Mouse (Mus musculus) forebrain, postnatal 0 days (tissue): ENCODE measurements around the gene Atl2. TPM values are rescaled to one million over a fixed set of nuclear protein-coding genes. Genes with fewer than 3 reads are reported as not detected.

Experiments used
- ATAC-seq: fragments of 200-750 bp; cut with Nextera tagmentation; 2 replicates; pipeline ENCODE4 v1.8.0; 2017; ENCODE audit warnings: mild to moderate bottlenecking, moderate library complexity
- DNase-seq: peaks from one replicate; pipeline ENCODE4 v3.0.0-alpha.2; 2015
- H3K27ac ChIP-seq: fragments of 300-500 bp; sonication (generic); 2 replicates; pipeline ENCODE4 v1.5.1; 2014; ENCODE audit warnings: low read depth, mild to moderate bottlenecking, antibody characterized with exemption, low read length, moderate library complexity, mixed read lengths
- H3K27me3 ChIP-seq: fragments of 300-500 bp; sonication (generic); 2 replicates; pipeline ENCODE4 v1.6.1; 2014; ENCODE audit warnings: mild to moderate bottlenecking, low read length, mixed read lengths; ENCODE audit not compliant: insufficient read depth
- H3K36me3 ChIP-seq: fragments of 300-500 bp; sonication (generic); 2 replicates; pipeline ENCODE4 v1.6.1; 2014; ENCODE audit warnings: mild to moderate bottlenecking, moderate library complexity; ENCODE audit not compliant: insufficient read depth
- H3K4me1 ChIP-seq: fragments of 300-500 bp; sonication (generic); 2 replicates; pipeline ENCODE4 v1.6.1; 2014; ENCODE audit warnings: antibody characterized with exemption; ENCODE audit not compliant: insufficient read depth
- H3K4me2 ChIP-seq: fragments of 300-500 bp; sonication (generic); 2 replicates; pipeline ENCODE4 v1.6.1; 2014; ENCODE audit warnings: low read depth, mild to moderate bottlenecking, moderate library complexity
- H3K4me3 ChIP-seq: fragments of 300-500 bp; sonication (generic); 2 replicates; pipeline ENCODE4 v1.5.1; 2014; ENCODE audit warnings: low read depth, low read length, mixed read lengths
- H3K9ac ChIP-seq: fragments of 300-500 bp; sonication (generic); 2 replicates; pipeline ENCODE4 v1.6.1; 2014; ENCODE audit warnings: mild to moderate bottlenecking
- H3K9me3 ChIP-seq: fragments of 300-500 bp; sonication (generic); 2 replicates; pipeline ENCODE4 v1.6.1; 2016; ENCODE audit warnings: low read length
- CTCF ChIP-seq: sonication (generic); IDR thresholded peaks from 2 replicates; pipeline ENCODE4 v1.5.1; 2016; ENCODE audit warnings: antibody characterized with exemption, control low read depth, low read depth
- WGBS: fragments of 180-500 bp; shearing (Covaris S2); extraction: QIAGEN DNeasy Blood & Tissue Kit; methylation state at CpG from one replicate; pipeline ENCODE4 v1.1.7; 2014; 5-methylcytosine and 5-hydroxymethylcytosine counted together
- polyA plus RNA-seq: library from polyadenylated mRNA; unstranded; fragments of >200 nt; fragmentation: Nextera tagmentation; extraction: Ambion mirVana; gene quantifications from 2 replicates; pipeline ENCODE4 v1.2.1, GENCODE M21; 2015
- total RNA-seq: library from RNA; depleted of rRNA; stranded (reverse); fragments of >200 nt; gene quantifications from 2 replicates; pipeline ENCODE4 v1.2.3, GENCODE M21; 2014

Gene Atl2
- total and polyA plus RNA-seq, 2 experiments from 2014 or later: 27.2 to 34.1 TPM

- no peak overlapping the region for H3K9ac ChIP-seq
- no peak for DNase-seq
- 88% methylated on average over 2 of the region's 2 CpGs for WGBS
- H3K36me3 ChIP-seq: no peaks in the 10 kb centered on the region
- no peak for ATAC-seq
- no peaks in the 10 kb centered on the region for H3K4me1 ChIP-seq
- no peak overlapping the region for H3K27ac ChIP-seq
- H3K9me3 ChIP-seq: no peaks in the 10 kb centered on the region
- H3K4me2 ChIP-seq: no peak overlapping the region
- TF ChIP-seq CTCF: no peak
- no peaks in the 10 kb centered on the region for H3K27me3 ChIP-seq
- no peak overlapping the region for H3K4me3 ChIP-seq
Measured at GRCm38 (mm10) chr17:79927110-79927509, 31.2 kb upstream of the Atl2 start.

- H3K9me3 ChIP-seq: no peaks in the 10 kb centered on the region
- no peak for TF ChIP-seq CTCF
- ATAC-seq: no peak
- no peaks in the 10 kb centered on the region for H3K27me3 ChIP-seq
- H3K27ac ChIP-seq: no peak overlapping the region
- no peak for DNase-seq
- no peaks in the 10 kb centered on the region for H3K36me3 ChIP-seq
- no peak overlapping the region for H3K4me2 ChIP-seq
- no peaks in the 10 kb centered on the region for H3K4me1 ChIP-seq
- no peak overlapping the region for H3K9ac ChIP-seq
- WGBS: 79% methylated on average over 3 of the region's 3 CpGs
- H3K4me3 ChIP-seq: no peak overlapping the region
Measured at GRCm38 (mm10) chr17:79926486-79926885, 30.6 kb upstream of the Atl2 start.

- DNase-seq: no peak
- Histone ChIP-seq H3K36me3 (no peaks in the 10 kb centered on the region), H3K27ac (no peak overlapping the region), H3K4me2 (no peak overlapping the region), H3K4me3 (no peak overlapping the region), H3K9me3 (no peaks in the 10 kb centered on the region), H3K9ac (no peak overlapping the region), H3K27me3 (no peaks in the 10 kb centered on the region), H3K4me1 (no peaks in the 10 kb centered on the region)
- no peak for TF ChIP-seq CTCF
- WGBS: 94% methylated on average over 11 of the region's 11 CpGs
- ATAC-seq: no peak
Measured at GRCm38 (mm10) chr17:79925865-79926421, 30.0 kb upstream of the Atl2 start.

- Histone ChIP-seq H3K4me3 (no peak overlapping the region), H3K27ac (no peak overlapping the region), H3K4me2 (no peak overlapping the region), H3K9me3 (no peaks in the 10 kb centered on the region), H3K9ac (no peak overlapping the region), H3K4me1 (no peaks in the 10 kb centered on the region), H3K27me3 (no peaks in the 10 kb centered on the region), H3K36me3 (no peaks in the 10 kb centered on the region)
- WGBS: 60% methylated on average over 2 of the region's 2 CpGs
- no peak for TF ChIP-seq CTCF
- DNase-seq (peak; percentile 18), ATAC-seq (peak; percentile 73)
Measured at GRCm38 (mm10) chr17:79920355-79920754, 24.4 kb upstream of the Atl2 start.

GRCm38 (mm10) chr17:79919566-79920350 lies 23.8 kb upstream of the Atl2 start:
- H3K9me3 ChIP-seq: no peaks in the 10 kb centered on the region
- ATAC-seq (peak; percentile 87), DNase-seq (peak; percentile 32)
- H3K9ac ChIP-seq: no peak overlapping the region
- peak overlapping the region; percentile 46; the same call in 1 of the 2 replicates for H3K27ac ChIP-seq
- no peak overlapping the region for H3K4me2 ChIP-seq
- H3K27me3 ChIP-seq: no peaks in the 10 kb centered on the region
- TF ChIP-seq CTCF: no peak
- no peaks in the 10 kb centered on the region for H3K4me1 ChIP-seq
- no peaks in the 10 kb centered on the region for H3K36me3 ChIP-seq
- 54% methylated on average over 15 of the region's 15 CpGs for WGBS
- H3K4me3 ChIP-seq: no peak overlapping the region

- H3K9ac ChIP-seq: no peak overlapping the region
- no peak for DNase-seq
- no peak overlapping the region for H3K4me3 ChIP-seq
- TF ChIP-seq CTCF: no peak
- no peaks in the 10 kb centered on the region for H3K36me3 ChIP-seq
- H3K27ac ChIP-seq: no peak overlapping the region
- no peak overlapping the region for H3K4me2 ChIP-seq
- H3K4me1 ChIP-seq: no peaks in the 10 kb centered on the region
- WGBS: 37% methylated on average over 9 of the region's 9 CpGs
- H3K27me3 ChIP-seq: no peaks in the 10 kb centered on the region
- no peaks in the 10 kb centered on the region for H3K9me3 ChIP-seq
- ATAC-seq: no peak
Measured at GRCm38 (mm10) chr17:79918484-79919004, 22.6 kb upstream of the Atl2 start.

- no peak for DNase-seq
- Histone ChIP-seq H3K9ac (no peak overlapping the region), H3K4me1 (no peaks in the 10 kb centered on the region), H3K4me2 (no peak overlapping the region), H3K27ac (no peak overlapping the region), H3K36me3 (no peaks in the 10 kb centered on the region), H3K27me3 (no peaks in the 10 kb centered on the region), H3K9me3 (no peaks in the 10 kb centered on the region), H3K4me3 (no peak overlapping the region)
- ATAC-seq: no peak
- TF ChIP-seq CTCF: no peak
- 94% methylated on average over 9 of the region's 9 CpGs for WGBS
Measured at GRCm38 (mm10) chr17:79916996-79917395, 21.1 kb upstream of the Atl2 start.
